Mouse (Mus musculus): ENCODE results near the gene Cmtm5. TPM values are rescaled to one million over a fixed set of nuclear protein-coding genes. Genes with fewer than 3 reads are reported as not detected.
"Not testable (repeated sequence)": the region's sequence is repeated elsewhere in the genome, so short reads cannot be mapped to it uniquely, and the experiment has no call there.

Gene Cmtm5
- total and polyA plus RNA-seq, 3 experiments, result not detected

DNA sequence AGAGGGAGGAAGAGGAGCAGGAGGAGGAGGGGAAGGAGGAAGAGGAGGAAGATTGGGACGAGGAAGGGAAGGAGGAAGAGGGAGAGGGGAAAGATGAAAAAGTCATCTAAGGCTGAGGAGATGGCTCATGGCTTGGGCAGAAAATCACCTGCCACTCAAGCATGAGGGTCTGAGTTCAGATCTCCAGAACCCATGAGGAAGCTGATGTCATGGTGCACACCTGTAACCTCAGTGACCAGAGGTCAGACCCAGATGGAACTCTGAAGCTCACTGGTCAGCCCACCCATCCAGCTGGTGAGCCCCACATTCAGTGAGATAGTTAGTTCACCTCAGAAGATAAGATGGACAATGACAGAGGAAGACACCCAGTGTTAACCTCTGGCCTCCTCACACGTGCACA lies 8.9 kb downstream of the Cmtm5 start:
- no peaks in the 10 kb centered on the region; a peak in 2 of 4 replicates for H3K27me3 ChIP-seq (ENCODE audit: control insufficient read depth in 1 of 2, insufficient read depth in 2 of 2, low read length in 2 of 2)

DNA sequence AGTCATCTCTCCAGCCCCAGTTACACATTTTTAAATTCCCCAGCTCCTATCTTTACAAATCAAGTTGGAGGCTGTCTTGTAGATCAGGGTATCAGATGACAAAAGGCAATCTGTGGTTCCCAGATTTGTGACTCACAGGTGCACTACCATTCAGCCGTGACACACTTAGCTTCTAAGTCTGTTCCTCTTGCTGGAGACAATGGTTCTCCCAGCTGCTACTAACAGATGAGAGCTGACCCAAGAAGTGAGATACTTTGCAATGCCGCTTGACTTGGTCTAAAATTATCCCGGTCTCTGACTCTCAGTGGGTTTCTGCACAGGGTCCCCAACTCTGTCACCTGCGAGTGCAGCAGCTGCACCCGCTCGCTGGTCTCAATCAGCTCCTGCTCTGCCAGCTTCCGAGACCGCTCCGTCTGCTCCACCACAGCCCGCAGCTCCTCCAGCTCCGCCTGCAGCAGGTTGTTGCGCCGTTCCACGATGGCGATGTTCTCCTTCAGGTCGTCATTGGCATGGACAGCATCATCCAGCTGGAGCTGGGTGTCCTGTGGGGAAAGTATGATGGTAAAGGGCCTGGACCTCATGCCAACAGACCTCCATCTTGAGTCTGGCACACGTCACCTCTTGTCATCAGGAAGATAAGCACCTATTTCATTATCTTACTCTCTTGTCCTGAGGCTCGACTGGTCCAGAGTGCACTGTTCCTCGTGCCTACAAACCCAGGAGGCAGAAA lies 10.1 kb downstream of the Cmtm5 start:
- DNase-seq (ENCODE audit: low read depth, low spot score), result no peak
- Histone ChIP-seq H3K27me3 (ENCODE audit: control insufficient read depth in 1 of 2, insufficient read depth in 2 of 2, low read length in 2 of 2) (no peaks in the 10 kb centered on the region; a peak in 3 of 4 replicates), H3K9me3 (replicated peaks; ENCODE audit: insufficient read depth, low read length) (no peaks in the 10 kb centered on the region), H3K79me2 (ENCODE audit: control insufficient read depth, insufficient read depth, low read length, poor library complexity) (no peaks in the 10 kb centered on the region), H3K36me3 (ENCODE audit: control insufficient read depth in 1 of 2, insufficient read depth in 2 of 2, low read length in 2 of 2) (no peaks in the 10 kb centered on the region), H3K4me3 (ENCODE audit: control insufficient read depth in 1 of 2, insufficient read depth in 1 of 2, low read depth in 2 of 2, low read length in 2 of 2) (no peak overlapping the region), H3K27ac (ENCODE audit: control insufficient read depth, low read depth, low read length) (no peak overlapping the region), H3K4me1 (ENCODE audit: control insufficient read depth in 1 of 2, insufficient read depth in 2 of 2, low read length in 2 of 2) (no peaks in the 10 kb centered on the region), H3K9ac (ENCODE audit: control insufficient read depth, low read depth, low read length, poor library complexity, severe bottlenecking) (no peak overlapping the region)
- TF ChIP-seq MYB (IDR thresholded peaks at IDR 0.05; ENCODE audit: low read depth, low read length), result no peak
- TF ChIP-seq KAT2A (conservative IDR thresholded peaks at IDR 0.05; ENCODE audit: low read depth, low read length), result no peak
- no peak for TF ChIP-seq USF1 (IDR thresholded peaks at IDR 0.05; ENCODE audit: low read depth, low read length)
- no peak for TF ChIP-seq ZMIZ1 (IDR thresholded peaks at IDR 0.05; ENCODE audit: low read depth, low read length)
- no peak for TF ChIP-seq CHD1 (IDR thresholded peaks at IDR 0.05; ENCODE audit: low read depth, low read length)
- TF ChIP-seq E2F4 (IDR thresholded peaks at IDR 0.05; ENCODE audit: borderline replicate concordance, low read depth, low read length), result no peak
- no peak for TF ChIP-seq TAL1 (IDR thresholded peaks at IDR 0.05; ENCODE audit: low read length)
- TF ChIP-seq SMC3 (IDR thresholded peaks at IDR 0.05; ENCODE audit: low read depth, low read length), result no peak
- no peak for TF ChIP-seq BHLHE40 (IDR thresholded peaks at IDR 0.05; ENCODE audit: borderline replicate concordance, low read depth, low read length)
- no peak for TF ChIP-seq ELF1 (IDR thresholded peaks at IDR 0.05; ENCODE audit: low read depth, low read length)
- TF ChIP-seq ZC3H11A (IDR thresholded peaks at IDR 0.05; ENCODE audit: low read depth, low read length), result no peak
- no peak for TF ChIP-seq RAD21 (IDR thresholded peaks at IDR 0.05; ENCODE audit: low read depth, low read length)
- no peak for TF ChIP-seq HCFC1 (IDR thresholded peaks at IDR 0.05; ENCODE audit: low read depth, low read length)
- no peak for TF ChIP-seq MAX (IDR thresholded peaks at IDR 0.05; ENCODE audit: low read length)
- TF ChIP-seq CHD2 (IDR thresholded peaks at IDR 0.05; ENCODE audit: low read length), result no peak

More for the DNA sequence above, 8.9 kb downstream of the Cmtm5 start:
- H3K4me1 ChIP-seq (ENCODE audit: control insufficient read depth in 1 of 2, insufficient read depth in 2 of 2, low read length in 2 of 2), result no peaks in the 10 kb centered on the region
- no peak overlapping the region for H3K27ac ChIP-seq (ENCODE audit: control insufficient read depth, low read depth, low read length)
- H3K79me2 ChIP-seq (ENCODE audit: control insufficient read depth, insufficient read depth, low read length, poor library complexity), result no peaks in the 10 kb centered on the region
- no peaks in the 10 kb centered on the region for H3K9me3 ChIP-seq (replicated peaks; ENCODE audit: insufficient read depth, low read length)
- no peaks in the 10 kb centered on the region for H3K36me3 ChIP-seq (ENCODE audit: control insufficient read depth in 1 of 2, insufficient read depth in 2 of 2, low read length in 2 of 2)
- no peak for DNase-seq (ENCODE audit: low read depth, low spot score)
- TF ChIP-seq MAX (IDR thresholded peaks at IDR 0.05; ENCODE audit: low read length) (no peak), MYB (IDR thresholded peaks at IDR 0.05; ENCODE audit: low read depth, low read length) (no peak), USF1 (IDR thresholded peaks at IDR 0.05; ENCODE audit: low read depth, low read length) (no peak), TCF12 (IDR thresholded peaks at IDR 0.05; ENCODE audit: low read depth, low read length) (no peak), POLR2AphosphoS5 (IDR thresholded peaks at IDR 0.05; ENCODE audit: borderline replicate concordance, low read depth, low read length) (no peak), CHD2 (IDR thresholded peaks at IDR 0.05; ENCODE audit: low read length) (no peak), MAZ (IDR thresholded peaks at IDR 0.05; ENCODE audit: low read depth, low read length) (no peak), ZKSCAN1 (IDR thresholded peaks at IDR 0.05; ENCODE audit: low read depth, low read length) (no peak)
- H3K9ac ChIP-seq (ENCODE audit: control insufficient read depth, low read depth, low read length, poor library complexity, severe bottlenecking), result no peak overlapping the region
- H3K4me3 ChIP-seq (ENCODE audit: control insufficient read depth in 1 of 2, insufficient read depth in 1 of 2, low read depth in 2 of 2, low read length in 2 of 2), result no peak overlapping the region

DNA sequence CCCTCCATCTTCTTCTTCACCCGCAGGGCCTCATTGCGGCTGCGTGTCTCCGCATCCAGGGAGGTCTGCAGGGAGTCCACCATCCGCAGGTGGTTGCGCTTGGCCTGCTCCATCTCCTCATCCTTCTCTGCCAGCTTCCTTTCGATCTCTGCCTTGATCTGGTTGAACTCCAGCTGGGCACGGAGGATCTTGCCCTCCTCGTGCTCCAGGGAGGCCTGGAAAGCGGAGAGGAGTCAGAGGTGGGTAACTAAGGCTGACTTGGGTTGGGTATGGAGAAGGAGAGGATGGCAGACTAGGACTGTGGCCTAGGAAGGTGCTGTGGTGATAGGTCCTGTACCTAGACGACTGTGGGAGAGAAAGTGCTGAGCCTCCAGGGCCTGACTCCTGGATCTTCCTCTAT lies 10.9 kb downstream of the Cmtm5 start:
- not testable (repeated sequence) for DNase-seq (ENCODE audit: low read depth, low spot score); H3K4me3 ChIP-seq (ENCODE audit: control insufficient read depth in 1 of 2, insufficient read depth in 1 of 2, low read depth in 2 of 2, low read length in 2 of 2); H3K36me3 ChIP-seq (ENCODE audit: control insufficient read depth in 1 of 2, insufficient read depth in 2 of 2, low read length in 2 of 2); H3K27ac ChIP-seq (ENCODE audit: control insufficient read depth, low read depth, low read length); H3K9me3 ChIP-seq (replicated peaks; ENCODE audit: insufficient read depth, low read length); H3K9ac ChIP-seq (ENCODE audit: control insufficient read depth, low read depth, low read length, poor library complexity, severe bottlenecking); H3K4me1 ChIP-seq (ENCODE audit: control insufficient read depth in 1 of 2, insufficient read depth in 2 of 2, low read length in 2 of 2); H3K79me2 ChIP-seq (ENCODE audit: control insufficient read depth, insufficient read depth, low read length, poor library complexity); H3K27me3 ChIP-seq (ENCODE audit: control insufficient read depth in 1 of 2, insufficient read depth in 2 of 2, low read length in 2 of 2)
